Mouse (Mus musculus) neural tube, embryonic 14.5 days (tissue): ENCODE measurements at regions not wholly inside any gene's neighbourhood (a gene's known extent, or its start where the extent isn't known, plus 50 kb on each side); places are given as distances from the start of the nearest gene placed in this dataset.

ENCODE experiments used
- ATAC-seq: fragments of 200-750 bp; cut with Nextera tagmentation; 2 replicates; pipeline ENCODE4 v1.8.0; 2017; ENCODE audit warnings: low read depth, mild to moderate bottlenecking, moderate TSS enrichment, moderate library complexity
- H3K27ac ChIP-seq: fragments of 300-500 bp; sonication (generic); 2 replicates; pipeline ENCODE4 v1.5.1; 2014; ENCODE audit warnings: low read depth, mild to moderate bottlenecking, control low read depth, low read length, moderate library complexity, mixed read lengths
- H3K27me3 ChIP-seq: fragments of 300-500 bp; sonication (generic); 2 replicates; pipeline ENCODE4 v1.6.1; 2014; ENCODE audit warnings: low read length; ENCODE audit not compliant: control insufficient read depth, insufficient read depth
- H3K36me3 ChIP-seq: fragments of 300-500 bp; sonication (generic); 2 replicates; pipeline ENCODE4 v1.6.1; 2014; ENCODE audit warnings: low read length, mixed read lengths; ENCODE audit not compliant: control insufficient read depth, insufficient read depth
- H3K4me1 ChIP-seq: fragments of 300-500 bp; sonication (generic); 2 replicates; pipeline ENCODE4 v1.6.1; 2014; ENCODE audit warnings: low read length; ENCODE audit not compliant: control insufficient read depth, insufficient read depth
- H3K4me2 ChIP-seq: fragments of 300-500 bp; sonication (generic); 2 replicates; pipeline ENCODE4 v1.6.1; 2014; ENCODE audit warnings: mild to moderate bottlenecking, low read depth, low read length, control low read depth
- H3K4me3 ChIP-seq: fragments of 300-500 bp; sonication (generic); 2 replicates; pipeline ENCODE4 v1.5.1; 2014; ENCODE audit warnings: low read depth, low read length, control low read depth, mixed read lengths
- H3K9ac ChIP-seq: fragments of 300-500 bp; sonication (generic); replicated peaks from 2 replicates; pipeline ENCODE4 v1.6.1; 2014; ENCODE audit warnings: low read depth, mild to moderate bottlenecking, control low read depth, low read length, mixed read lengths
- H3K9me3 ChIP-seq: fragments of 300-500 bp; sonication (generic); 2 replicates; pipeline ENCODE4 v1.6.1; 2016; ENCODE audit warnings: low read length; ENCODE audit not compliant: control insufficient read depth
- WGBS: fragments of 180-500 bp; shearing (Covaris S2); extraction: QIAGEN DNeasy Blood & Tissue Kit; methylation state at CpG from one replicate; pipeline ENCODE4 v1.1.7; 2014; 5-methylcytosine and 5-hydroxymethylcytosine counted together

DNA sequence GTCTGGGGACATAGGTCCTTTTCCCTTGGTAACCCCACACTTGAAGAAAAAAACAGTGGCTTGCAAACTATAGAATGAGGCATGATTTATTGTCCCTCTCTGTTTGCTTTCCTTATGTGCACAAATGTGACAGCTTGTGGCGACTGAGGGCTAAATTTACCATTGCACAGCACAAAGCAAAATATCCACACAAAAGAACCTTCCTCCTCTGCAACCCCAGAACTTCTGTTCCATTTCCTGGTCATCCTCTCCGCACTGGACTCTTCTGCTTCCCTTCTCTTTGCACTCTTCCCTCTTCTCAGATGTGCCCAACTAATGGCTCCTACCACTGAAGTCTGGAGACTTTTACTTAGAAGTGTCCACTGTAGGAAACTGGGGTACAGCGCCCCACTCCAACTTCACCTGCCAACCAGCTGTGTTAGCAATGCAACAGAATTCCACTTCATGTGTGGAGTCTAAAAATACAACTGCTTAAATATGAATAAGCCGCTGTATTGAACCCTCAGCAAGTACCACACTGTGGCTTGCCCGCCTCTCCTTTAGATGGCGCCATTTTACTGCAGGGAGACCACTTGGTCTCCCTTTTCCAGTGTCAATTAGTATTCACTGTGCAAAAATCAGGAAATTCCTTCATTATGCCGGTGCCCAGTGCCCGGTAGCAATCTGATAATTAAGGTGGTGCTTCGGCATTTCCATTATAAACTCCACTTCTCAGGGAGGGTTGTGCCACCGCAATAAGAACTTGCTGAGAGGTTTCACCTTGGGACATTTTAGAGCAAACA lies 199.6 kb downstream of the Foxa2 start:
- no peak overlapping the region for H3K27ac ChIP-seq
- H3K4me1 ChIP-seq: no peaks in the 10 kb centered on the region
- H3K36me3 ChIP-seq: no peaks in the 10 kb centered on the region
- no peaks in the 10 kb centered on the region for H3K27me3 ChIP-seq
- H3K4me3 ChIP-seq: no peak overlapping the region
- ATAC-seq: no peak
- no peak overlapping the region for H3K9ac ChIP-seq
- H3K9me3 ChIP-seq: no peaks in the 10 kb centered on the region
- 22% methylated on average over 10 of the region's 10 CpGs for WGBS
- no peak overlapping the region for H3K4me2 ChIP-seq

DNA sequence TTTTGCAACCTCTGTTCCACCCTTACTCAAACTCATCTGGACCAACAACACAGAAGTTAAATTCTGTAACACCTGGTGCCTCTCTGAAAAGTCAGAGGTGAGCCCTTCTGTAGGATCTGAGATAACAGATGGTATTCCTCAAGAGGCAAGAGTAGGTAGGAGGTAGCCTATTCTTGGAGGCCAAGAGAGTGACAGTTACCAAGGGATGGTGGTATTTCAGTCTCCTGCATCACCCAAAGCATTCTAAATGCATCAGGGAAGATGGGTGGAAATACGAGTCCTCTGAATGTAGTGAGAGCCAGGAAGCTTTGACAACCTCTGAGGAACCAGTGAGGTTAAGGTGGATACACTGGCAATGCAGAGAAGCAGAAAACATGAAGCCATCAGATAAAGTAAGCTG lies 201.5 kb downstream of the Foxa2 start:
- H3K27me3 ChIP-seq: no peaks in the 10 kb centered on the region
- no peaks in the 10 kb centered on the region for H3K4me1 ChIP-seq
- no peak overlapping the region for H3K27ac ChIP-seq
- no peaks in the 10 kb centered on the region for H3K9me3 ChIP-seq
- WGBS: 75% methylated on average over 1 of the region's 1 CpGs
- no peak for ATAC-seq
- no peak overlapping the region for H3K9ac ChIP-seq
- no peak overlapping the region for H3K4me2 ChIP-seq
- no peak overlapping the region for H3K4me3 ChIP-seq
- no peaks in the 10 kb centered on the region for H3K36me3 ChIP-seq

DNA sequence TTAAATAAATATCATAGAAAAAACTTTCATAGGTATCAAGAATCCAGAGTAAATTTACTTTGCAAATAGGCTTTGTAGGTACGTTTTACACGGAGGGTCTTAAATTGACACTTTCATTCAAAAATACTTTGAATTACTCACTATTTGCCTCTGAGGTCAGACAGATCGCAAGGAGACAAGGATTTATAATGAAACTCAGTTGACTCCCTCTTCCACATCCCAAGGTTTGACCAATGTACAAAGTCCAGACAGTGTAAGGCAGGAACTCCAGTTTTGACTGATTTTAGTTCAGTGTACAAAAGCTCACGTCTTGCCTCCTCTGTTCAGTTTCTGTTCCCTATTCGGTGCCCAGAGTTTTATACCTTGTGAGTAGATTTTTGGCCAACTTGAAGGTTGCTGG lies 205.8 kb downstream of the Foxa2 start:
- Histone ChIP-seq H3K4me2 (no peak overlapping the region), H3K27ac (no peak overlapping the region), H3K9me3 (no peaks in the 10 kb centered on the region), H3K27me3 (no peaks in the 10 kb centered on the region), H3K36me3 (no peaks in the 10 kb centered on the region), H3K9ac (no peak overlapping the region), H3K4me1 (no peaks in the 10 kb centered on the region), H3K4me3 (no peak overlapping the region)
- ATAC-seq: no peak
- 90% methylated on average over 5 of the region's 5 CpGs for WGBS

DNA sequence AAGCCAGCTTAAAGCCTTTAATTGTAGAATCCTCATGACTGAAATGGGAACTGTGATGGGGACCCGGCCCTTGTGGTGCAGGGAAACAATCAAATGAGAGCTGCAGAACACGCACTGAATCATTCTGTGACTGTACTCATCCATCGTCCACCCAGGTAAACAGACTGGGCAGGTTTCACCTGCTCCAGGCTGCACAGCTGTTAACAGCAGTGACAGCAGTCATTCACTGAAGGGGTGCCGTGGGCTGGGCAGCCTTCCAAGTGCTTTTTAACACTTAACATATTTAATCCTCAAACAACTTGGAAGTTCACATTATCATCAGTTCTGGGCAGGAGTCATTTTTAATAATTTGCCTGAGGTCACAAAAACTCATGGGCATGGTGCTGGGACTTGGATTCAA lies 208.2 kb downstream of the Foxa2 start:
- H3K4me3 ChIP-seq: no peak overlapping the region

DNA sequence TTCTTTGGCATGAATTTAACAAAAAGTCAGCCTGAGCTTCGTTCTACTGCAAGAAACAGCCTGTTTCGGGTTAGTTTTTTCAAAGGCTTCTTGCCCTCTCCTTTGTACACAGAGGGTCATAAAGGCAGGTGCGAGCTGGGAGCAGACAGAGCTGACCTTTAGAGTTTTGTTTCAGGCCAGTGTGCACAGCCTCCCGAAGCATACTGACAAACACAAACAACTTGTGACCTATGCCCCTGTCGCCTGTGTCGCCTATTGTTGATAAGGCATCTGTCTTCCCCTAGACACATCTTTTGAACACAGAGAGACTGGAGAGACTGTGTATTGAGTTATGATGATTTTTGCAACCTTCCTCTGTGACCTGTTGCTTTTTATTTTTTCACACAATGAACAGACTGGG lies 216.2 kb downstream of the Foxa2 start:
- H3K9me3 ChIP-seq: no peaks in the 10 kb centered on the region
- no peaks in the 10 kb centered on the region for H3K27me3 ChIP-seq
- H3K9ac ChIP-seq: no peak overlapping the region
- ATAC-seq: no peak
- no peaks in the 10 kb centered on the region for H3K4me1 ChIP-seq
- H3K27ac ChIP-seq: no peak overlapping the region
- 2% methylated on average over 6 of the region's 6 CpGs for WGBS
- no peak overlapping the region for H3K4me2 ChIP-seq
- no peaks in the 10 kb centered on the region for H3K36me3 ChIP-seq
- no peak overlapping the region for H3K4me3 ChIP-seq

More for the DNA sequence above, 208.2 kb downstream of the Foxa2 start:
- Histone ChIP-seq H3K27me3 (no peaks in the 10 kb centered on the region), H3K4me2 (no peak overlapping the region), H3K27ac (no peak overlapping the region), H3K9ac (no peak overlapping the region), H3K36me3 (no peaks in the 10 kb centered on the region), H3K4me1 (no peaks in the 10 kb centered on the region), H3K9me3 (no peaks in the 10 kb centered on the region)
- ATAC-seq: no peak
- WGBS: 88% methylated on average over 4 of the region's 4 CpGs

DNA sequence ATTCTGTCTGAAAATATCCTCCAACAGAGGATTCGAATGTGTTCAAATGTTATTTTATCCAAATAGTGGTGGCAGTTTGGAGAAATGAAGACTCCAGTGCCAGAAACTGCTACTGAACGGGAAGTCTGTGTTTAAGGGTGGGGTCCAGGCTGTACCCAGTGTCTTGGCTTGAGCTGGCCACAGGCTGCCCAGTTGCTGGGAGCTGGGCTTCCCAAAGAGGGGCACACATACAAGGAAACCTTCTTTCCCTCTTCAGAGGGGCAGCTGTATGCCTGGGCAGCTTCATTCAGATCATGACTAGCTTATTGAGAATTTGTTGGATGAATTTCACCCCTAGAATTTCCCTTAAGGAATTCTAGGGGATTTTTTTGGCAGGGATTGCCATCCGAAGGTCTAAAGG lies 229.8 kb downstream of the Foxa2 start:
- Histone ChIP-seq H3K27ac (no peak overlapping the region), H3K9me3 (no peaks in the 10 kb centered on the region), H3K4me1 (no peaks in the 10 kb centered on the region), H3K4me2 (no peak overlapping the region), H3K27me3 (no peaks in the 10 kb centered on the region), H3K9ac (no peak overlapping the region), H3K4me3 (no peak overlapping the region), H3K36me3 (no peaks in the 10 kb centered on the region)
- 88% methylated on average over 3 of the region's 3 CpGs for WGBS
- no peak for ATAC-seq

DNA sequence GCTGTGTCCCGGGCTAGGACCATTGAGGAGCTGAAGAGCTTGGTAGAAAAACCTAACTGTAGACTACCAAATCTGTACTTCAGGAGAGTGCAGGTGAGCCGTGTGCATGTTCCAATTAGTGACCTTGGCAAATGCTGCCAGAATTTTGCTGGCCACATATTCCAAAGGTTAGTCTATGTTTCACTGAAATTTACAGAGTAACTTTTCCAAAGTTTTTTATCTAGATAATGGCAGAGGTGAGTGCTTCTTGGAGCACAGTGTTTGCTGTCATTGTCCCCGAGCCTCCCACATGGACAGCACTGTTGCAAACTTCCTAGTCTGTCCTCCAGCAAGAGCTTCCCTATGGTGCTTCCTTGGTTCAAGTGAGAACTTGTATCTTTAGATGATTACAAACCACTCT lies 232.5 kb downstream of the Foxa2 start:
- Histone ChIP-seq H3K27me3 (no peaks in the 10 kb centered on the region), H3K4me3 (no peak overlapping the region), H3K27ac (no peak overlapping the region), H3K36me3 (no peaks in the 10 kb centered on the region), H3K9me3 (no peaks in the 10 kb centered on the region), H3K4me1 (no peaks in the 10 kb centered on the region), H3K9ac (no peak overlapping the region), H3K4me2 (no peak overlapping the region)
- WGBS: 83% methylated on average over 3 of the region's 3 CpGs
- ATAC-seq: no peak

DNA sequence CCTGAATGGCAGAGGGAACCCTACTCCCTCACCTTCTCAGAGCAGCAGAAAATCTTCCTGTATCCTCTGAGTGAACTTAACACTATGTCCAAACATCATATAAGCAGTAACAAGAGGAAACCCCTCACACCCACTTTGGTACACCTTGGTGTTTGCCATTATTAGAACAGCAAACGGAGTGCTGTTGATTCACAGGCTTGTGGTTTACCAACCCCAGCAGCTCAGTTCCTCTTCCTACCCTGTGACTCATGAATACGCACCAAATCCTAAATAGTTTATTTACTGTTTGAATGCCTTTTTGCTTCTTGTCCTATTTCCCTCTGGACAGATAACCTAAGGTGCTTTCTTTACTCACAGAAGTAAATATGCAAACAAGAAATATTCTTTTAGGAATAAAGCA lies 233.3 kb downstream of the Foxa2 start:
- Histone ChIP-seq H3K4me2 (no peak overlapping the region), H3K4me1 (no peaks in the 10 kb centered on the region), H3K9ac (no peak overlapping the region), H3K4me3 (no peak overlapping the region), H3K36me3 (no peaks in the 10 kb centered on the region), H3K27me3 (no peaks in the 10 kb centered on the region), H3K9me3 (no peaks in the 10 kb centered on the region), H3K27ac (no peak overlapping the region)
- 83% methylated on average over 2 of the region's 2 CpGs for WGBS
- ATAC-seq: no peak

DNA sequence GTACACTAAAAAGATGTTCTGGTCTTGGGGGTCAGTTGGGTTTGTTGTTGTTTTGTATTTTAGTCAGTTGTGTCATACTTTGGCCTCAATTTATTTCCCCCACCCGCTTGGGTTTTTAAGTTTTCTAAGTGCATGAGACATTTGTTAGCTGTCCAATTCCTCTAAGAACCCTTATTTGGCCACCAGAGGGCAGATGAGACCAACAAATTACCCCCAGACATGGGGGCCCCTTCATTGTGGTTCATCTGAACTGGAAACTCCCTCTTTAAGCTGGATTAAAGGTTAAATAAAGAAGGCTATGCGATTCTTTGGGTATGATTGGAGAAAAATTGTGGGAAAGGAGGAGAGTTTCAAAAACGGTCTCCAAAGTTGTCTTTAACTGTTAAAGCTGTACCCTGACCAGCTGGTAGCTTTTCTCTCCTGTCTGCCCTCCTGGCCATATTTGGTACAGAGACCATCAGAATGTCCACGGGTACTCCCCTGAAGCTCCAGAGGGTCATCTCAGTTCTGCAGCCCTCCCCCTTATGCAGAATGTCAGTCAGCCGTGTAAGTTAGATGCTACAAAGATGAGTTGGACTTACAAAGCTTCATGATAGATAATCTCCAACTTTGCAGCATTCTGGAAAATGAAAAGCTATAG lies 238.6 kb downstream of the Foxa2 start:
- Histone ChIP-seq H3K4me2 (no peak overlapping the region), H3K9ac (no peak overlapping the region), H3K9me3 (no peaks in the 10 kb centered on the region), H3K36me3 (no peaks in the 10 kb centered on the region), H3K27me3 (no peaks in the 10 kb centered on the region), H3K27ac (no peak overlapping the region), H3K4me3 (no peak overlapping the region), H3K4me1 (no peaks in the 10 kb centered on the region)
- peak; percentile 70 for ATAC-seq
- whole genome bisulfite sequencing: 52% methylated on average over 5 of the region's 5 CpGs
